Mouse (Mus musculus): ENCODE measurements around the gene Baz1b. TPM values are rescaled to one million over a fixed set of nuclear protein-coding genes. Genes with fewer than 3 reads are reported as not detected.

Baz1b gene
- total and polyA plus RNA-seq, 2 experiments from 2014 or later = 11.9 to 30.0 TPM

GRCm38 (mm10) chr5:135161650-135162049 is 25.4 kb upstream of the Baz1b start:
- Histone ChIP-seq H3K9me3 (replicated peaks; ENCODE audit: control insufficient read depth, low read length) (no peaks in the 10 kb centered on the region), H3K4me2 (ENCODE audit: low read depth, low read length) (no peak overlapping the region), H3K9ac (replicated peaks; ENCODE audit: low read depth, low read length) (no peak overlapping the region), H3K36me3 (replicated peaks; ENCODE audit: control insufficient read depth, insufficient read depth, low read length) (peaks cover 61% of the 10 kb centered on the region), H3K4me1 (ENCODE audit: control insufficient read depth, insufficient read depth) (no peaks in the 10 kb centered on the region), H3K27me3 (ENCODE audit: control insufficient read depth, insufficient read depth, low read length) (no peaks in the 10 kb centered on the region), H3K27ac (ENCODE audit: low read depth) (no peak overlapping the region), H3K4me3 (ENCODE audit: low read depth, low read length) (no peak overlapping the region)
- DNase-seq (ENCODE audit: low spot score) = no peak
- no peak for ATAC-seq (ENCODE audit: insufficient read depth, low read depth)
- no peak for TF ChIP-seq CTCF (IDR thresholded peaks at IDR 0.05; ENCODE audit: low read depth)
- TF ChIP-seq EP300 (IDR thresholded peaks at IDR 0.05; ENCODE audit: low read depth) = no peak
- WGBS = 73% methylated on average over 7 of the region's 7 CpGs

GRCm38 (mm10) chr5:135162361-135162760 is 24.7 kb upstream of the Baz1b start:
- DNase-seq (ENCODE audit: low spot score) (no peak), ATAC-seq (ENCODE audit: insufficient read depth, low read depth) (no peak)
- Histone ChIP-seq H3K27ac (ENCODE audit: low read depth) (no peak overlapping the region), H3K9ac (replicated peaks; ENCODE audit: low read depth, low read length) (no peak overlapping the region), H3K27me3 (ENCODE audit: control insufficient read depth, insufficient read depth, low read length) (no peaks in the 10 kb centered on the region), H3K9me3 (replicated peaks; ENCODE audit: control insufficient read depth, low read length) (no peaks in the 10 kb centered on the region), H3K4me2 (ENCODE audit: low read depth, low read length) (no peak overlapping the region), H3K4me1 (ENCODE audit: control insufficient read depth, insufficient read depth) (no peaks in the 10 kb centered on the region), H3K36me3 (replicated peaks; ENCODE audit: control insufficient read depth, insufficient read depth, low read length) (peaks cover 54% of the 10 kb centered on the region), H3K4me3 (ENCODE audit: low read depth, low read length) (no peak overlapping the region)
- no peak for TF ChIP-seq EP300 (IDR thresholded peaks at IDR 0.05; ENCODE audit: low read depth)
- TF ChIP-seq CTCF (IDR thresholded peaks at IDR 0.05; ENCODE audit: low read depth) = no peak
- 93% methylated on average over 8 of the region's 8 CpGs for WGBS

GRCm38 (mm10) chr5:135162821-135163220 is 24.2 kb upstream of the Baz1b start:
- Histone ChIP-seq H3K9me3 (replicated peaks; ENCODE audit: control insufficient read depth, low read length) (no peaks in the 10 kb centered on the region), H3K27me3 (ENCODE audit: control insufficient read depth, insufficient read depth, low read length) (no peaks in the 10 kb centered on the region), H3K4me2 (ENCODE audit: low read depth, low read length) (no peak overlapping the region), H3K9ac (replicated peaks; ENCODE audit: low read depth, low read length) (no peak overlapping the region), H3K27ac (ENCODE audit: low read depth) (no peak overlapping the region), H3K36me3 (replicated peaks; ENCODE audit: control insufficient read depth, insufficient read depth, low read length) (peaks cover 50% of the 10 kb centered on the region), H3K4me1 (ENCODE audit: control insufficient read depth, insufficient read depth) (no peaks in the 10 kb centered on the region), H3K4me3 (ENCODE audit: low read depth, low read length) (no peak overlapping the region)
- ATAC-seq (ENCODE audit: insufficient read depth, low read depth) (no peak), DNase-seq (ENCODE audit: low spot score) (no peak)
- WGBS = 89% methylated on average over 6 of the region's 6 CpGs
- TF ChIP-seq CTCF (IDR thresholded peaks at IDR 0.05; ENCODE audit: low read depth) (no peak), EP300 (IDR thresholded peaks at IDR 0.05; ENCODE audit: low read depth) (no peak)

GRCm38 (mm10) chr5:135166909-135167308 is 20.2 kb upstream of the Baz1b start:
- 66% methylated on average over 4 of the region's 4 CpGs for WGBS
- Histone ChIP-seq H3K27ac (ENCODE audit: low read depth) (no peak overlapping the region), H3K4me1 (ENCODE audit: control insufficient read depth, insufficient read depth) (peaks cover 8% of the 10 kb centered on the region), H3K27me3 (ENCODE audit: control insufficient read depth, insufficient read depth, low read length) (no peaks in the 10 kb centered on the region), H3K4me3 (ENCODE audit: low read depth, low read length) (no peak overlapping the region), H3K36me3 (replicated peaks; ENCODE audit: control insufficient read depth, insufficient read depth, low read length) (peaks cover 20% of the 10 kb centered on the region), H3K9me3 (replicated peaks; ENCODE audit: control insufficient read depth, low read length) (no peaks in the 10 kb centered on the region), H3K9ac (replicated peaks; ENCODE audit: low read depth, low read length) (no peak overlapping the region), H3K4me2 (ENCODE audit: low read depth, low read length) (no peak overlapping the region)
- DNase-seq (ENCODE audit: low spot score) = no peak
- TF ChIP-seq CTCF (IDR thresholded peaks at IDR 0.05; ENCODE audit: low read depth) (no peak), EP300 (IDR thresholded peaks at IDR 0.05; ENCODE audit: low read depth) (no peak)
- ATAC-seq (ENCODE audit: insufficient read depth, low read depth) = no peak

GRCm38 (mm10) chr5:135167469-135167868 is 19.6 kb upstream of the Baz1b start:
- no peaks in the 10 kb centered on the region for H3K9me3 ChIP-seq (replicated peaks; ENCODE audit: control insufficient read depth, low read length)
- ATAC-seq (ENCODE audit: insufficient read depth, low read depth) (no peak), DNase-seq (ENCODE audit: low spot score) (no peak)
- peaks cover 20% of the 10 kb centered on the region for H3K36me3 ChIP-seq (replicated peaks; ENCODE audit: control insufficient read depth, insufficient read depth, low read length)
- H3K4me2 ChIP-seq (ENCODE audit: low read depth, low read length) = no peak overlapping the region
- TF ChIP-seq CTCF (IDR thresholded peaks at IDR 0.05; ENCODE audit: low read depth) (no peak), EP300 (IDR thresholded peaks at IDR 0.05; ENCODE audit: low read depth) (no peak)
- H3K4me3 ChIP-seq (ENCODE audit: low read depth, low read length) = no peak overlapping the region
- H3K27me3 ChIP-seq (ENCODE audit: control insufficient read depth, insufficient read depth, low read length) = no peaks in the 10 kb centered on the region
- H3K27ac ChIP-seq (ENCODE audit: low read depth) = no peak overlapping the region
- H3K4me1 ChIP-seq (ENCODE audit: control insufficient read depth, insufficient read depth) = peaks cover 8% of the 10 kb centered on the region
- WGBS = 90% methylated on average over 4 of the region's 4 CpGs
- H3K9ac ChIP-seq (replicated peaks; ENCODE audit: low read depth, low read length) = no peak overlapping the region
